Mouse (Mus musculus) brain, embryonic 14.5 days (tissue): ENCODE results near the gene Dcaf17.

Source experiments
- CTCF ChIP-seq: fragments of 200-500 bp; IDR thresholded peaks from 2 replicates; pipeline ENCODE4 v1.5.1; 2012; ENCODE audit warnings: inconsistent platforms, mild to moderate bottlenecking, moderate library complexity, borderline replicate concordance; ENCODE audit not compliant: insufficient read depth, insufficient read length; ENCODE audit errors: extremely low read depth
- POLR2A ChIP-seq: fragments of 200-500 bp; IDR thresholded peaks from 2 replicates; pipeline ENCODE4 v1.6.1; 2012; ENCODE audit warnings: mild to moderate bottlenecking, inconsistent platforms, borderline replicate concordance; ENCODE audit not compliant: poor library complexity, insufficient read depth, insufficient read length, severe bottlenecking; ENCODE audit errors: extremely low read depth

DNA sequence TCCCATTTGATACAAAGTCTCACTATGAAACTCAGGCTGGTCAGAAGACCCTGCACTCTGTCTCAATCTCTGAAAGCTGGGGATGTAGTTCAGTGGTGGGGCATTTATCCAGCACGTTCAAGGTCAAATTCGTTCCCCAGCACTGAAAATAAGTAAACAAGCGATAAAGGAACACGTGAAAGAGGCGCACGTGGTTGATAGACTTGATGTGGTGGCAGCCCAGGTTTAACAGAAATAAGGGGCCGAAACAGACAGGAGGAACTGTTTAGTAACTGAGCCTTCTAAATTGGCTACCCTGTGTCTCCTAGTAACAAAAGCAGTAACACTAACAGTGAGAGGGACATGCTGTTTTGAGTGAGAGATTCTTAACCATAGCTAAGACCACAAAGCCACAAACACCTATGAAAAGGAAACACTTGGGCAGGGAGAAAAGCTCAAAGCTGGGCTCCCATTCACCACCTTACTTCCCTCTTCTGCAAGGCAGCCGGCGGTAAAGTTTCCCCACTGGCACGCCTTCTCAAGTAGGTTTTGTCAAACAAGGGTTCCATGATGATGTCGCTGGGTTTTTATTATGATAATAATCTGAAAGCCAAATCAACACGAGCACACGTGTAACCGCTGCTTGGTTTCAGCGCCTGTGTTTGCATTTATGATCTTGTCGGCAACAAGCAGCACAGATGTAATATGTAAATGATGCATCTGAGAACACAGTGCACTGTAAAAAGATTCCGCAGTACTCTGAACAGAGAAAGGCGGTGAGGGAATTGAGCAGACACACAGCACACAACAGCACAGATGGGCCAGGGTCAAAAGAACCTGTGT, 22.9 kb upstream of the Dcaf17 start:
- TF ChIP-seq CTCF (no peak), POLR2A (no peak)
